Mouse (Mus musculus) liver, embryonic 15.5 days (tissue): ENCODE results near the gene Gm45521. TPM values are rescaled to one million over a fixed set of nuclear protein-coding genes. Genes with fewer than 3 reads are reported as not detected.
"Not testable (repeated sequence)": the region's sequence is repeated elsewhere in the genome, so short reads cannot be mapped to it uniquely, and the experiment has no call there.

ENCODE experiments used
- ATAC-seq: fragments of 200-750 bp; cut with Nextera tagmentation; 2 replicates; pipeline ENCODE4 v1.8.0; 2017; ENCODE audit warnings: moderate number of reproducible peaks, mild to moderate bottlenecking, moderate library complexity; ENCODE audit not compliant: insufficient read depth
- H3K27ac ChIP-seq: fragments of 300-500 bp; sonication (generic); replicated peaks from 2 replicates; pipeline ENCODE4 v1.5.1; 2015; ENCODE audit warnings: mild to moderate bottlenecking, inconsistent platforms
- H3K27me3 ChIP-seq: fragments of 300-500 bp; sonication (generic); 2 replicates; pipeline ENCODE4 v1.6.1; 2015; ENCODE audit warnings: mild to moderate bottlenecking, inconsistent platforms
- H3K36me3 ChIP-seq: fragments of 300-500 bp; sonication (generic); replicated peaks from 2 replicates; pipeline ENCODE4 v1.6.1; 2015; ENCODE audit warnings: moderate library complexity, mild to moderate bottlenecking, inconsistent platforms
- H3K4me1 ChIP-seq: fragments of 300-500 bp; sonication (generic); replicated peaks from 2 replicates; pipeline ENCODE4 v1.6.1; 2015; ENCODE audit warnings: inconsistent platforms
- H3K4me2 ChIP-seq: fragments of 300-500 bp; sonication (generic); 2 replicates; pipeline ENCODE4 v1.6.1; 2015; ENCODE audit warnings: moderate library complexity, mild to moderate bottlenecking, inconsistent platforms
- H3K4me3 ChIP-seq: fragments of 300-500 bp; sonication (generic); replicated peaks from 2 replicates; pipeline ENCODE4 v1.5.1; 2015; ENCODE audit warnings: mild to moderate bottlenecking, inconsistent platforms
- H3K9ac ChIP-seq: fragments of 300-500 bp; sonication (generic); 2 replicates; pipeline ENCODE4 v1.6.1; 2015; ENCODE audit warnings: moderate library complexity, mild to moderate bottlenecking, inconsistent platforms
- H3K9me3 ChIP-seq: fragments of 300-500 bp; sonication (generic); replicated peaks from 2 replicates; pipeline ENCODE4 v1.6.1; 2016; ENCODE audit warnings: inconsistent platforms
- WGBS: fragments of 180-500 bp; shearing (Covaris S2); methylation state at CpG from one replicate; pipeline ENCODE4 v1.1.7; 2015; ENCODE audit warnings: mixed read lengths; ENCODE audit not compliant: insufficient replicate concordance; 5-methylcytosine and 5-hydroxymethylcytosine counted together
- polyA plus RNA-seq: library from polyadenylated mRNA; unstranded; fragments of >200 nt; fragmentation: Nextera tagmentation; extraction: Ambion mirVana; gene quantifications from 2 replicates; pipeline ENCODE4 v1.2.1, GENCODE M21; 2015

Gene Gm45521
- polyA plus RNA-seq, 1 experiment from 2014 or later = not detected

DNA sequence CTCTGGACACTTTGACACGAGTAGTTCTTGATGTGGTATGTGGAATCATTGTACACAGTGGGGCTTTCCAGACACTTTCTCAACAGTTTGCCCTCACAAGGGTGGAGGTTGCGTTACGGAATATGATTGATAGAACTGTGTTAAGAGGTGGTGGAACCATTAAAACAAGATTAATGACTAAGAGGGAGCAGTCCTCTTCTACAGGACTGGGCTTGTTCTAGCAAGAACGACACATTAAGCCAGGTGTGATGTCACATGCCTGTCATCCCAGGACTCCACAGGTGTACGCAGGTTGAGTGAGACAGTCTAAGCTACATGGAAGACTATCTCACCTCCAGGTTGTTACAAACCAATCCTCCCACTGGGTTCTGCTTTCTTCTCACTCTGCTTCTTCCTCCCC lies 42.3 kb downstream of the Gm45521 start:
- H3K36me3 ChIP-seq = no peaks in the 10 kb centered on the region
- H3K4me1 ChIP-seq = peaks cover 10% of the 10 kb centered on the region
- no peak overlapping the region for H3K4me3 ChIP-seq
- no peak overlapping the region for H3K9ac ChIP-seq
- H3K9me3 ChIP-seq = no peaks in the 10 kb centered on the region
- H3K27me3 ChIP-seq = peaks cover 44% of the 10 kb centered on the region
- no peak overlapping the region for H3K27ac ChIP-seq
- WGBS = 66% methylated on average over 5 of the region's 5 CpGs
- ATAC-seq = no peak
- H3K4me2 ChIP-seq = no peak overlapping the region

GRCm38 (mm10) chr14:8000247-8000646 lies 43.2 kb downstream of the Gm45521 start:
- Histone ChIP-seq H3K4me2 (no peak overlapping the region), H3K4me1 (peaks cover 10% of the 10 kb centered on the region), H3K36me3 (no peaks in the 10 kb centered on the region), H3K4me3 (no peak overlapping the region), H3K27ac (no peak overlapping the region), H3K9me3 (no peaks in the 10 kb centered on the region), H3K9ac (no peak overlapping the region), H3K27me3 (peaks cover 44% of the 10 kb centered on the region)
- ATAC-seq = no peak
- WGBS = 58% methylated on average over 5 of the region's 5 CpGs

DNA sequence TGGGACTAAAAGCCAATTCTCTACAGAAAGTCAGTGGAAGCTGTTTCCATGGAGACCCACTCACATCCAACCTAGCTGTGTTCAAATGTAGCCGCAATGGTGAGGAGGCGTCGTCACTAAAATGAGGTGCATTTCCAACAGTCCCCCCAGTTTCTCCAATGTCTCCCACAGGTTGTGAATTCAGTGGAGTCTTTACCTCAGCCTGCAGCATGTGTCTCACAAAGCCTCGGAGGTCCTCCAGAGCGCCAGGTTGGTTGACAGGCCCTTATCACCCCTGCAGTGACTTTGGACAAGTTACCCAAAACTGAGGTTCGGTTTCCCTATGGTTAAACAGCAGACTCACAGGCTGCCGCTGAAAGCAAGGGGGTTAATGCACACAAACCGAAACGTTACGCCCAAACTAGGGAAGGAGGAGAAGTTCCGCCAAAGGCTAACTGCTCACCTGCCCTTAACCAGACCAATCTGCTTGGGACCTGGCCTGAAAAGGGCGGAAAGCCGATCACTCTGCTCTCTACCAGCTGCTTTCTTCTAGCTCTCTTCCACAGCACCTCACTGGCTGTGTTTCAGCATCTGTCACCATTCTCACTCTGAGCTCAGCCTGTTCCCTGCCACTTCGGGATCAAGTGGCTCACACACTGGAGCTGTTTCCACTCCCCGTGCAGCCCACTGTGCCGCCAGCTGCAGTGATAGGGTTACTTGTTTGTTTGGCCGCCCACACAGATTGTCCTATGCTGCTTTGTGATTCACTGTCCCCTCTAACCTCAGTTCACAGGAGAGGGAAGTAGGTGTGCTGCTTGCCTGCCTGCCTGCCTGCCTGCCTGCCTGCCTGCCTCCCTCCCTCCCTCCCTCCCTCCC lies 44.0 kb downstream of the Gm45521 start:
- Histone ChIP-seq H3K4me2 (peak overlapping the region; percentile 13; the same call in 1 of the 2 replicates), H3K4me3 (no peak overlapping the region), H3K27me3 (peaks cover 44% of the 10 kb centered on the region), H3K27ac (no peak overlapping the region), H3K9me3 (no peaks in the 10 kb centered on the region), H3K9ac (no peak overlapping the region), H3K4me1 (peaks cover 10% of the 10 kb centered on the region), H3K36me3 (no peaks in the 10 kb centered on the region)
- ATAC-seq = no peak
- 24% methylated on average over 17 of the region's 17 CpGs for WGBS

- Histone ChIP-seq H3K4me3 (peak within 1 kb of the TSS; percentile 51), H3K9me3 (no peaks in the 10 kb centered on the region), H3K9ac (peak within 1 kb of the TSS; percentile 27; the same call in 1 of the 2 replicates), H3K4me1 (peaks cover 5% of the 10 kb centered on the region), H3K36me3 (no peaks in the 10 kb centered on the region), H3K27me3 (peaks cover 44% of the 10 kb centered on the region), H3K27ac (no peak within 1 kb of the TSS), H3K4me2 (peak within 1 kb of the TSS; percentile 64)
- ATAC-seq = peak; percentile 65
- 2% methylated on average over 38 of the region's 38 CpGs for WGBS
Measured at GRCm38 (mm10) chr14:8002432-8003092, 45.5 kb downstream of the Gm45521 start, which contains the start of gene Abhd6. TSS of gene Abhd6 (plus strand) at chr14:8002902.

DNA sequence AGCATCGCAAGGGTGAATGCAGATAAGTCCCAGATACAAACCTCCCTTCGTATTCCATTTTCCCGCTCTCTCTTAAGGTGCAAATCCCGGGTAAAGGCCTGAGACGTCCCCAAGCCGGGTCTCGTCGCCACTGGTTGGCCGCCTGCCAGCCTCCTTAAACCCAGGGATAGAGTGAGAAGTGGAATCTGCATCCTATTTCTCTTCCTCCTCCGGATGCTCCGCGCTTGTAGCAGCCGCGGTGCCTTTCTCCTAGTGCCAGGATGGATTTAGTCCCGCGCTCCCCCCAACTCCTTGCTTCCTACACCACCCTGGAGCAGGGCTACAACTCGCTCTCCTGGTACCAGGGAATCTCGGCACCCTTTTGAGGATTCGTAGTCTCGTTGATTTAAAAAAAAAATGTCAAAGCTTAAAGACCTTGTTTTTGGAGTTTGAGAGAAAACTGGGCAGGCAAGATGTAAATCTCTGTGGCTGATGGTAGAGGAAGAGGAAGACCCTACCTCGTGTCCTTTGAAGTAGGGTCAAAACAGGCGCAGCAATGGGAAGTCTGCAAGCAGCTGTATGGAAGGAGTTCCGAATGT lies 46.1 kb downstream of the Gm45521 start:
- no peaks in the 10 kb centered on the region for H3K9me3 ChIP-seq
- H3K9ac ChIP-seq = peak overlapping the region; percentile 27; the same call in 1 of the 2 replicates
- H3K27ac ChIP-seq = no peak overlapping the region
- peaks cover 44% of the 10 kb centered on the region for H3K27me3 ChIP-seq
- WGBS = 2% methylated on average over 23 of the region's 23 CpGs
- peaks cover 5% of the 10 kb centered on the region for H3K4me1 ChIP-seq
- H3K36me3 ChIP-seq = no peaks in the 10 kb centered on the region
- H3K4me2 ChIP-seq = peak overlapping the region; percentile 64
- 0 out of 2 replicates have a peak, but pooled peaks have one; percentile 13 for ATAC-seq
- peak overlapping the region; percentile 51 for H3K4me3 ChIP-seq

GRCm38 (mm10) chr14:8003727-8004670 lies 46.9 kb downstream of the Gm45521 start:
- Histone ChIP-seq H3K9me3 (no peaks in the 10 kb centered on the region), H3K27me3 (peaks cover 44% of the 10 kb centered on the region), H3K4me2 (peak overlapping the region; percentile 64), H3K4me3 (peak overlapping the region; percentile 51), H3K4me1 (peaks cover 5% of the 10 kb centered on the region), H3K27ac (no peak overlapping the region), H3K9ac (no peak overlapping the region), H3K36me3 (no peaks in the 10 kb centered on the region)
- no peak for ATAC-seq
- 31% methylated on average over 18 of the region's 18 CpGs for WGBS

- not testable (repeated sequence) for H3K36me3 ChIP-seq, H3K27ac ChIP-seq, H3K4me3 ChIP-seq, H3K9ac ChIP-seq, H3K9me3 ChIP-seq, H3K4me2 ChIP-seq, ATAC-seq, H3K4me1 ChIP-seq
- peaks cover 32% of the 10 kb centered on the region for H3K27me3 ChIP-seq
- 51% methylated on average over 3 of the region's 3 CpGs for WGBS
Measured at GRCm38 (mm10) chr14:8006061-8006460, 49.0 kb downstream of the Gm45521 start.

DNA sequence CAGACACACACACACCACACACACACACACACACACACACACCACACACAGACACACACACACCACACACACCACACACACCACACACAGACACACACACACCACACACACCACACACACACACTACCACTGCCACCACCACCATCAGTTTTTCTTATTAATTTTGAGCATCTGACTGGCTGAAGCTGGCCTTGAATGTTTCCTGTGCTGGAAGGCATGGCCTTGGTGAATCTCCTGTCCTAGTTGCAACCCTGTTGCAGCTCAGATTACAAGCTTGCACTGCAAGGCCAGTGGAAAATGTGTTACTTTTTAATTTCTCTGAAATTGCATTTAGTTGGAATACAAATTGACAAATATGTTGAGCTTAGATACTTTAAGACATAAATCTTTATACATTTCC lies 50.0 kb downstream of the Gm45521 start:
- no peaks in the 10 kb centered on the region for H3K9me3 ChIP-seq
- H3K36me3 ChIP-seq = no peaks in the 10 kb centered on the region
- peaks cover 23% of the 10 kb centered on the region for H3K27me3 ChIP-seq
- H3K27ac ChIP-seq = no peak overlapping the region
- no peak for ATAC-seq
- peaks cover 5% of the 10 kb centered on the region for H3K4me1 ChIP-seq
- no peak overlapping the region for H3K4me3 ChIP-seq
- H3K4me2 ChIP-seq = no peak overlapping the region
- H3K9ac ChIP-seq = no peak overlapping the region

DNA sequence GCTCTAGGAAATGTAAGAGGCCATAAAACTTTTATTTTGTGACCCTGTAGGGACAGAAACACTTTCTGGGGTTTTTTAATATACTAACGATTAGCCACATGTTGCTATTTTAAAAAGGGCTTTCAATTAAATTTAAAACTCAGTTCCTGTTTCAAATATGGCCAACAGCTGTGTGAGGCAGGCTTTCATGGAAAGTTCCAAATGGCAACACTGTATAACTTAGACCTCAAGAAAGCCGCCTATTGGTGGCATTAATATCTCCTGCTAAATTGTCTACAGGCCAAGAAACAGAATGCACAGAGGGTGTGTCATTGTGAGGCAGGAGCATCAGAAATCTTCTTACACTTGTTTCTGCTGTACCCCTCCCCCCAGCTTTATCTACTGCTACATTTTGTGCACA lies 50.4 kb downstream of the Gm45521 start:
- no peak overlapping the region for H3K9ac ChIP-seq
- peaks cover 5% of the 10 kb centered on the region for H3K4me1 ChIP-seq
- no peak for ATAC-seq
- 54% methylated on average over 2 of the region's 2 CpGs for WGBS
- peaks cover 19% of the 10 kb centered on the region for H3K27me3 ChIP-seq
- H3K4me2 ChIP-seq = no peak overlapping the region
- H3K9me3 ChIP-seq = no peaks in the 10 kb centered on the region
- no peak overlapping the region for H3K27ac ChIP-seq
- no peak overlapping the region for H3K4me3 ChIP-seq
- H3K36me3 ChIP-seq = no peaks in the 10 kb centered on the region

DNA sequence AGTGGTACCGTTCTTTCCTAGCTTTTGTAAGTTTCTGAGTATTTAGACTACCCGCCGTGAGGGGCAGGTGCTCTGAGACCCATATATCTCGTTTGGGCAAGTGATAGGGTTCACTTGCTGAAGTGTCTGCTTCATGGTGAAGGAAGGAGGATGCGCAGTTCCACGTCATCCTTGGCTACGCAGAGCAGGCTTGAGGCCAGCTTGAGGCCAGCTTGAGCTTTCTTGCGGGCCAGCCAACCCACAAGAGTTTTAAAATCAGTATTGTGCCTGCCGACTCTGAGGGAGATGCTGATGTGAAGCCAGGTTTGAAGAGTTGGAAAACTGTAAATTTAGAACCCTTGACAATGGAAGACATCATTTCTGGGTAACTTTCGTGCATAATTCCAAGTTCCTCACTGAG lies 50.8 kb downstream of the Gm45521 start:
- no peak for ATAC-seq
- no peaks in the 10 kb centered on the region for H3K9me3 ChIP-seq
- no peak overlapping the region for H3K4me2 ChIP-seq
- 62% methylated on average over 10 of the region's 10 CpGs for WGBS
- no peaks in the 10 kb centered on the region for H3K36me3 ChIP-seq
- no peak overlapping the region for H3K27ac ChIP-seq
- H3K27me3 ChIP-seq = peaks cover 15% of the 10 kb centered on the region
- H3K9ac ChIP-seq = no peak overlapping the region
- H3K4me1 ChIP-seq = peaks cover 8% of the 10 kb centered on the region
- H3K4me3 ChIP-seq = no peak overlapping the region
